Mouse (Mus musculus) hematopoietic stem cell, adult 5-6 weeks (primary cell): ENCODE results near the gene Hormad2. TPM values are rescaled to one million over a fixed set of nuclear protein-coding genes. Genes with fewer than 3 reads are reported as not detected.

Experiments used
- ATAC-seq, 2 experiments: fragments of 125-278 bp in 1 of 2; replicated peaks in 1 of 2; 2 replicates each; pipeline ENCODE4 v1.8.0; 2016 to 2017; ENCODE audit warnings: inconsistent platforms in 2 of 2, mild to moderate bottlenecking in 2 of 2, moderate number of reproducible peaks in 2 of 2, low read depth in 1 of 2, moderate TSS enrichment in 1 of 2; ENCODE audit not compliant: low FRiP score in 2 of 2, poor library complexity in 2 of 2, severe bottlenecking in 2 of 2, insufficient read depth in 1 of 2, low TSS enrichment in 1 of 2
- total RNA-seq: library from RNA; stranded (forward); fragments of 172-1452, 232-1000 nt; gene quantifications from 2 replicates; pipeline ENCODE4 v1.2.3, GENCODE M21; 2017

Gene Hormad2
- total RNA-seq, 1 experiment from 2014 or later = 0.79 TPM

DNA sequence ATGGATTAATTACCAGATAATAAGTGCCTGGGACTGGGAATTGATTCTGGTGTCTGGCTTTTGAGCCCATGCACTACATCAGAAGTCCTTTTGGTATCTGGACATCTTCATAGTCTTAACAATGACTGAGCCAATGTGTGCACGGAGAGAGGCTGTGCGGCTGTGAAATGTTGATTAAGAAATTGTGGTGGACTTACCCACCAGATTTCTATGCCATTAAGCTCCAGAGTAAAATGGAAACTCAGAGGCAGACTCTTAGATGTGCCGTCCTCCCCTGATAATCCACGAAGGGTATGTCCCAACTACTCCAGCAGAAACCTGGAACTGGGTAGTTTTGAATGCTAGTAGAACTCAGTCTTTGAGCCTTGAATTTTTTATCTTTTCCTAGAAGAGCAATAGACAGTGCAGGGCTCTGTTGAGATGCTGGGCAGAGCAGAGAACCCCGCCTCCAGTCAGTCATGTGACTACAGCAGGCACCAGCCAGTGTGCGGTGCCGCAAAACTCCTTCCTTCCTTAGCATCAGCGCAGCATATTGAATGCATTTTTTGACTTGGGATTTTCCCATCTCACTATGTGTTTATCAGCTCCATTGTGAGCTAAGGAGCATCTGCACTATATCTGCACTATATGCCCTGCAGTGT lies 14.1 kb upstream of the Hormad2 start:
- ATAC-seq = no peak

DNA sequence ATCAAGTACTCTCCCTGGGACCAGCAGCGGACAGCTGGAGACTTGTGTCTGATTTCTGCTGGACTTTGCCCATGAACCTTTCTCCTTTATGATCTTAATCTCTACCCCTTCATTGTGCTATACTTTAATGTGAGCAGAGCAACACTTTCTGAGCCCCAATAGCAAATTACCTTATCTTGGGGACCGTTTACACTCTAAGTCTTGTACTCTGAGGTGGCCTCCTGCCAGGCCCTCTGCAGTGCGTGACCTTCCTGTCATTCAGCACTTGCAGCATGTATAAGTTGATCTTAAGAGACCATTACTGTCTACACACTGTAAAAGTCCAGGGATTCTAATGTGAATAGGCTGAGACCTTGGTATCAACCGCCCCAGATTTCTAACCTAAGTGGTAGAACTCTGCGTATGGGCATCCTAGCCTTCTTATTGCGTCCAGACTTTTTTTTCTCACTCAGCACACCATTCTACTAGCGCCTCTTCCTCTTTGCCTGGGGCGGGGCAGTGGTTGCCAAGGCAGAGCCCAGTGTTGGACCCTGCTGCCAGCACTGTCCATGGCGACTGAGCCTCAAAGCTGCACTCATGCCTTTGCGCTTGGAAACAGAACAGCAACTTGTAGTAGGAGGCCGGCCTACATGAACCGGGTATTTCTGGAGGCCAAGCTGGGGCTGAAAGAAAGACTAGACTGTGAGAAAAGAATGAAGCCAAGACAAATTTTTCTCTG lies 11.7 kb upstream of the Hormad2 start:
- no peak for ATAC-seq

GRCm38 (mm10) chr11:4451116-4451515 lies 10.2 kb upstream of the Hormad2 start:
- peak; percentile 62 to 75; a peak in 3 of 4 replicates for ATAC-seq

- ATAC-seq = no peak
Measured at GRCm38 (mm10) chr11:4446195-4446868, 5.4 kb upstream of the Hormad2 start.

- ATAC-seq = no peak
Measured at GRCm38 (mm10) chr11:4442280-4442679, 1.4 kb upstream of the Hormad2 start.

- no peak for ATAC-seq
Measured at GRCm38 (mm10) chr11:4438211-4438610, 2.7 kb downstream of the Hormad2 start.

DNA sequence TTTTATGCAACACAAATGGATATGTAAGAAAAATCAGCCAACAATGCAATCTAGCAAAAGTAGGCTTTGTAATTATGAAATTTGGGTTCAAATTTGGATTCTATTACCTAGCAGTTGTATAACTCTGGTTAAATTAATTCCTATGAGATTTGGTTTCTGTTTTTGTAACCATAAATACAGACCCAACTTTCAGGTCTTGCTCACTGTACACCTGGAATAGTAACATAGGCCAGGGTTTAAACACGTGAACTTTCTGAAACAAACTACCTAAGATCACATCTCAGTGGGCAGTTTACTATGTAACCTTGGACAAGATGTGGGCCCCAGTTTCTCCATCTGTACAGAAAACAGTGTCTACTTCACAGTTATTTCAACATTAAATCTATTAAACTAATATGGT lies 3.6 kb downstream of the Hormad2 start:
- no peak for ATAC-seq

- peak in 1 of 2 experiments; percentile 42; a peak in 2 of 4 replicates for ATAC-seq
Measured at GRCm38 (mm10) chr11:4436631-4437030, 4.3 kb downstream of the Hormad2 start.

DNA sequence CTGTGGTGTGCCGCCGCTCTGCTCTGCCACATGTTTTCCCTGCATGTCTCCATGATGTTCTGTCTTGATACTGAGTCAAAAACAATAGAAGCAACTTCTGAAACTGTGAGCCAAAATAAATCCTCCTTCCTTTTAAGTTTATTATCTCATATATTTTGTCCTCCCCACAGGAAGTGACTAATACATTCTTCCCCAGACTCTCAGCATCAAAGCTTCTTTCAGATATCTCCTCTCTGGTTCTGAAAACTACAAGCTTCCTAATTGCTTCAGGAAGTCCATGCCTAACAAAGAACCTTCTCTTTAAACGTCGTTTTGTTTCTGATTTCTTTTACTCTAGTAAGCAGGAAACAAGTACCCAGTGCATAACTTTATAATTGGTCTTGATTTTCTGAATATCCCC lies 6.4 kb downstream of the Hormad2 start:
- no peak for ATAC-seq

DNA sequence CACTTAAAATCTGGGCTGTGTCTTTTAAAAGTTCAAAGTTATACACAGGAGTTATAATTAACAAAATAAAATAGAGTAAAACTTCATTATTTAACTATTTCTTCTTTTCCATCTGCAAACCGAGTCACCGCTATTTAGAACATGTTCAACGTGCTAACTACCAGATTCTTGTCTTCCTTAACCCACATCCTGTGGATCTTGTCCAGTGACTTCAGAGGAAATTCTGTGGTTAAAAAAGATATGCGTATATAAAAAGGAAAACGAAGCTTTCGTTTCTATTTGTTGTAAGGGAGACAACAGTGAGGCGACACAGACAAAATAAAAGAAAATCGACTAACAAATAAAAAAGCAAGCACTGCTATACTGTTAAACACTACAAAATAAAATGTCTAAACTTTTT lies 17.1 kb downstream of the Hormad2 start:
- ATAC-seq = no peak

DNA sequence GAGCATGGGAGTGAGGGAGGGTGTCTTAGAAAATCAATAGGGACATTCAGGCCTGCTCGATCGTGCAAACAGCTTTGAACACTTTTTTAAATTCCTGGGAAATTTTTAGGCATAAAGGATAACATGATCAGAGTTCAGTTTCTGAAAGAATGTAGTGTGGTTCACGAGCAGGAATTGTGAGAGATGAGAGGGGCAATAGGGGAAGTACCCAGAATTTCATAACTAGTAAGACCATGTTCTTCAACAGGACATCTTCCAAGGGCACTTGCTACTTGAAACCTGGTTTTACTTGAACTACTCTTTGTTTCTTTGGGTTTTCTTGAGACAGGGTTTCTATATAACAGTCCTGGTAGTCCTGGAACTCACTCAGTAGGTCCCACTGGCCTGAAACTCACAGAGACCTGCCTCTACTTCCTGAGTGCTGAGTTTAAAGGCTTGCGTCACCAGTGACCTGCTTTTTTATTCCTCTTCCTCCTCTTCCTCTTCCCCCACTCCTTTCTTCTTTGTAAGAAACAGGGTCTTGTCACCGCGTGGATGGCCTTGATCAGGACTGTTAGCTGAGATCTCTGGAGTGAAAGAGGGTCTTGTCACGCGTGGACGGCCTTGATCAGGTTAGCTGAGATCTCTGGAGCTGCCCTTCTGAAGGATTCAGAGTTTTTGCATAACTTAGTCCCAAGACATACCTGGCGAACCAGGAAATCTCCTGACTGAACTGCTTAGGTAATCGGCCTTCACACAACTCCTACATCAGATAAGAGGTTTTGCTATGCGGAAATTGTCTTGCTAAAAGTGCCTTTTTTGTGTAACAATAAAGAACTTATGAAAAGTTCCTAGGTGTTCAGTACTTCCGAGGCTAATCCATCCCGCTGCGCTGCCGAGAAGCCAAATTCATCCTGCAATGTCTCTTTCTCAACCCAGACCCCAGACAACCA lies 18.1 kb downstream of the Hormad2 start:
- no peak for ATAC-seq

DNA sequence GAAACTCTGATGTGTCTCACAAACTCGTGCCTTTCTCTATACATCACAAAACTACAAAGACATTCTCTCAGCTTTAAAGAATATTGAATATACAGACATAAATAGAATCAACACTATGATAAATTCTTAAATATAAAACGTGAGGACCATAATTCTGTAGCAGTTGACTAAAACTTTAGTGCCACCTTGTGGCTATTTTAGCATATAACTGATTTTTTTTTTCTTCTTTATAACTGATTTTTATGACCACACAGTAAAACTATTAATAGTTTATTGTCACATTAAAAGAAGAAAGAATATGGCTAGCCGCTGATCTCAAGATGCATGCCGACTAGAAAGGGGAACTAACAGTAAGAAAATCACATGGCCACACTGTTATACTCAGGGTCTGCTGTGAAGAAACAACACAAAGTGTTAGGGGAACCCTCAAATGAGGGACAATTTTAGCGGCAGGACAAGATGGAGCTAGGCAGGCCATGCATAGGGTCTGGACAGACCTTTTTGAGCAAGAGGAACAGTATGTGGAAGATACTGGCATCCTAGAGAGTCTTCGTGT lies 18.9 kb downstream of the Hormad2 start:
- ATAC-seq = peak in 1 of 2 experiments; percentile 21; a peak in 1 of 4 replicates

GRCm38 (mm10) chr11:4417986-4418385 lies 22.9 kb downstream of the Hormad2 start:
- no peak for ATAC-seq

DNA sequence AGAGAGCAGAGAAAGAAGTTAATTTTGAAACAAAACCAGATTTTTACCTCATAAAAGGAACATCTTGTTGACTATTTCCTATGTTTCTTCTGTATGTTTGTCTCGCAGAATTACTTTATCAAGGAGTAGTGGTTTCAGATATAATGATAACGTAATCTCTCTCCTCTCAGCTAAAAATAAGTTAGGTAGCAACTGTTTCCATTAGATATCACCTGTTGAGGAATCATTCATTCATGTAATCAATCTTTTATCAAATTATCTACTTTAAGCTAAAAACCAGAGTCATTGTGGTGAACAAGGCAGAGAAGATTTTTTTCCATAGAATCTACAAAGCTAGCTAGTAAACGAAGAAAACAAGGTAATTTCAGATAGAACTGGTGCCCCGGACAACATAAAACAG lies 28.6 kb downstream of the Hormad2 start:
- ATAC-seq = no peak

DNA sequence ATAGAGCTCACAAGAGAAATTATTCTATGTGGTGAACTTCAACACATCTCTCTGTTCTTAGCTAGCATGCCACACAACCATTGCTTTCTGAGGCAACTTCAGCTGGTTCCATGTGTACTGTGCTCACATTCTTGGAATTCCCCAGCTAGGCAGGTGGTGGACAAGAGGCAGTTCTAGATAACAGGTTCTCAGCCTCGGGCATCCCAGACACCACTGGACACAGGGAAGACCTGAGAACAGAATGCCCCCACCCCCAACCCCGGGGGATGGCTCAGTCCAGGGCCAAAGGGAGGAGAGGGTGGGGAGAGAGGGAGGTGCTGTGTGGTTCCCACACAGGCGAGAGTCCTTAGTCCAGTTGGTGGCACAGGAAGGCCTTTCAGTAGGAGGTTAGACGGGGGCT lies 36.6 kb downstream of the Hormad2 start:
- ATAC-seq = no peak

- ATAC-seq = no peak
Measured at GRCm38 (mm10) chr11:4403381-4403780, 37.5 kb downstream of the Hormad2 start.

DNA sequence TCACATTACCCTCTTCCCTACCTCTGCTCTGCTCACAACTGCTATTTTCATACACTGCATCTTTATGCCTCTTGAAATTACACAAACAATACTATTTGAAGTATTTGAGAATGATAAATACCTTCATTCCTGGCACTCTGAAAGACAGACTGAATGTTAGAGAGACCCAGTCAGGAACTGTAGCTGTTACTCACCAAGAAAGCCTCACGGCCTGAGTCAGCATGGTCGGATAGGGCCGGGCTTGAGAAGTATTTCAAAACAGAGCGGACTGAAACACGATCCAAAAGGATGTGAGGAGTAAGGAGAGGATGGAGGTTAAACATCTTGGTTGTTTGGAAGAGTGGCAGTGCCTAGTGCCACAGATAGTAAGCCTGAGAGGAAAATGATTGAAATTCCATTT lies 39.7 kb downstream of the Hormad2 start:
- ATAC-seq = no peak
